Mouse (Mus musculus) cerebellum, adult 11 months (tissue): ENCODE measurements around the gene Tigd3.

Source experiments
- DNase-seq: peaks from one replicate; pipeline ENCODE4 v3.0.0; 2022

The Tigd3 gene

DNA sequence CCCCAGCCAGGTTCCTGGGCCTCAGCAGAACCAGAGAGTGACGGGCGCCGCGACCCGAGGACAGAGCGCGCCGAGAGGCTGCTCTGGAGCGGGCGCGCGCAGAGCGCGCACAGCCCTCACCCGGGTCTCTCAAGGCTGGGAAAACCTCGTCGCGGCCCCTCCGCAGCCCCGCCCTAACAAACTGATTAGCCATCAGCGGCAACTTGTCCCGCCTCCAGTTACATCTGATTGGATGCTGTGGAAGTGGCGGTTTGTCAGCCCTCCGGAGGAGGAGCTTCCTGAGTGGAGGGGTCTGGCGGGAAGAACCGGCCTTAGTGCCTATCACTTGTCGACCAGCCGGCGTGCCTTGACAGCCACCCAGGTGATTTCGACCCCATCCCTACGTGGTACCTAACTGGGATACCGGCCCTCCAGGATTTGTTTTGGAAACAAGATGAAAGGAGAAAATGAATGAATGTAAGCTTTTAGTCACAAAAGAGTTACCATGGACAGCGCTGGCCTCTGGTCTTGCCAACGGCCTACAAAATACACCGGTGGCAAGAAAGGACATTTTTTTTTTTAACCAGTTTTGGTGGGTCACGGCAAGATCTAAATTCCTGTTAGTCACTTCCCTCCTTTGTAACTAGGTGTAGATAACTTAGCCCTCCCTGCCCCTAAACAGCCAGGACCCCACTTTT, at the start of gene Tigd3:
Gene Tigd3 (minus strand): TSS at position 148 of the 677 bp plus-strand sequence.
- DNase-seq: peak; percentile 95

- DNase-seq: no peak
Measured at GRCm38 (mm10) chr19:5943404-5943803, 49.5 kb upstream of the Tigd3 start.

- no peak for DNase-seq
Measured at GRCm38 (mm10) chr19:5942581-5942980, 48.6 kb upstream of the Tigd3 start.

GRCm38 (mm10) chr19:5940656-5941055, 46.7 kb upstream of the Tigd3 start:
- no peak for DNase-seq

GRCm38 (mm10) chr19:5940173-5940572, 46.2 kb upstream of the Tigd3 start:
- DNase-seq: peak; percentile 88

DNA sequence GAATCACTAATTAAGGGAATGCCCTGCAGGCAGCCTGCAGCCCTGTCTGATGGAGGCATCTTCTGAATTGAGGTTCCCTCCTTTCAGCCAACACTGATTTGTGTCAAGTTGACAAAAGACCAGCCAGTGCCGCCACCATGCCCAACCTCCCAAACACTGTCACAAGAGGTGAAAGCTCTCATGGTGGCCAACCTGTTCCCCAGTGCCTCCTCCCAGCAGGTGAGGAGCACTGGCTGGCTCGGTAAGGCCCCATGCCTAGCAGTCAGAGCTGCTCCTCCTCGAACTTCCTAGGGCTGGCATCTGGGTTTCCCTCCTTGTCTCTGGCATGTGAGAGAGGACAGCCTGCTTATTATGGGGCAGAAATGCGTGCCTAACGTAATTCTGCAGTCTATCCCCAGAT, 45.8 kb upstream of the Tigd3 start:
- no peak for DNase-seq

DNA sequence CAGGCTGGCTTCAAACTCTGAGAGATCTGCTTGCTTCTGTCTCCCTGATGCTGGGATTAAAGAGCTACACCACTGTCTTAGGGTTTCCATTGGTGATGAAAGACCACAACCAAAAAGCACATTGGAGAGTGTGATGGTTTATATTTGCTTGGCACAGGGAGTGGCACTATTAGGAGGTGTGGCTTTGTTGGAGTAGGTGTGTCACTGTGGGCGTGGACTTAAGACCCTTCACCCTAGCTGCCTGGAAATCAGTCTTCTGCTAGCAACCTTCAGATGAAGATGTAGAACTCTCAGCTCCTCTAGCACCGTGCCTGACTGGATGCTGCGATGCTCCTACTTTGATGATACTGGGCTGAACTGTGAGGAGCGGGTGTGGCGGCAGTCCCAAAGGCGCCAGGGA, 44.6 kb upstream of the Tigd3 start:
- DNase-seq: no peak

DNA sequence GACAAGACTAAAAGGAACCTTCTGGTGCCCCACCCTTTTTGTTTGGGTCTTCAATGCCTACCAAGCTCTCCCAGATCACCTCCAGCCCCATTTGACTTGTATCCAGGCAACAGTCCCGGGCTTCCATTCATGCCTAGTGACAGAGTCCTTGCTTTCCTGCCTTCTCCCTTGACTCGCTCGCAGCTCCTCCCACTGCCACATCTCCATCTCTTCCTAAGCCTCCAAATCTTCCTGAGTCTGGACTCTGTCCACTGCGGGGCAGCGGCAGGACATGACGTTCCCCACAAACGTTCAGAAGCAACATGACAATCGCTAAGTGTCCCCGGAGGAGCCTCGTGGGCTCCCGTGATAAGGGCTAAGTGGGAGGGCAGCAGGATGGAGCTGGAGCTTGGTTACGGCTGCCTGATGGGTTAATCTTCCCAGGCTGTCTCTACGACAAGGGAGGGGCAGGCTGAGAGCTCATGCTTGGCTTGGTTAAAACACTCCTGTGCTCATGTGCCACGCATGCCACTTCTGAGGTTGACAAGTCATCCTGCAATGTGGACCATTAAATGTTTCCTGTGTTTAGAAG, 44.0 kb upstream of the Tigd3 start:
- no peak for DNase-seq

DNA sequence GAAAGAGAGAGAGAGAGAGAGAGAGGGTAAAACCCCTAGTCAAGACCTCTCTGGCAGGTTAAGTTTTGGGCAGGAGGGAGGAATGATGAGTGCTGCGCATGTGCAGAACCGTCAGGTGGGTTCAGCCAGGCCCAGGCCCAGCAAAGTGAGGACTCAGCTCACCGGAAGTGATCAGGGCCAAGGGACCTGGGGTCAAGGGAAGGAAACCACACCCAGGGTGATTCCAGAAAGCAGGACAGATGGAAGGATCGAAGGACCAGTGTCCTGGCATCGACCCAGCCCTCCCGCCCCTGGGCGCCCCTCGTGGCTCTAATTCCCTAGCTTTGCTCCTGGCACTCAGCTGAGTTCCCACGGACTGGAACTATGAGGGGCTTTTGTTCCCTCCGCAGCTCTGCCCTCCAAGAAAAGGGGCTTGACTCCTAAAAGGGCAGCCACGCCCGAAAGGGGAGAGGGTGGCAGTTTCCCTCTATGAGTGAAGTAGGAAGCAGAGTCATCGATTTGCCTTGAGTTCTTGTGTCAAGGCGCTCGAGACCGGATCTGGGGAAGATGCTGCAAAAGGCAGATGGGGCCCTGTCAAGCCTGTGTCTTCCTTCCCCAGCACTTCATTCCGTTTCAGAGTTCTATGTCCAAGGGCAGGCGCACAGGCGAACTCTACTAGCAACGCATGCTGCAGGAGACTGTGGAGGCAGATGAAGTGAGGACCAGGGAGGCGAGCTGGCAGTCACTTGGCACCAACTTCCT, 43.3 kb upstream of the Tigd3 start:
- no peak for DNase-seq

DNA sequence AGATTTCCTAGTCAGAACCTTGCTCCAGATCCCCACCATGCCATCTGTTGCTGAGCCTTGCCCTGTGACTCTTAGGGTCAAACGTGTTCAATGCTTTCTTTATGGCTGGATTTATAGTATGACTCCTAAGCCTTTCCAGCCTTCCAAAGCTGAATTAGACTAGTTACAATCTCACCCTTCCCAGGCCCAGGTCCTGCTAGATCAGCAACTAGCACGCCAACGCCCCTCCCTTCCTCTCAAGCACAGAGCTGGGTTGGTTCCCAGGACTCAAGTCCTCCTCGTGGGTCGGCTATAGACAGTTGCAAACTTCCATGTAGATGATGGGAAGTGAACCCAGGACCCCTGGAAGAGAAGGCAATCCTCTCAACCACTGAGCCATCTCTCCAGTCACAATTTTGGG, 41.7 kb upstream of the Tigd3 start:
- DNase-seq: no peak

GRCm38 (mm10) chr19:5935266-5935665, 41.3 kb upstream of the Tigd3 start:
- no peak for DNase-seq

- no peak for DNase-seq
Measured at GRCm38 (mm10) chr19:5929634-5930596, 36.0 kb upstream of the Tigd3 start.

DNA sequence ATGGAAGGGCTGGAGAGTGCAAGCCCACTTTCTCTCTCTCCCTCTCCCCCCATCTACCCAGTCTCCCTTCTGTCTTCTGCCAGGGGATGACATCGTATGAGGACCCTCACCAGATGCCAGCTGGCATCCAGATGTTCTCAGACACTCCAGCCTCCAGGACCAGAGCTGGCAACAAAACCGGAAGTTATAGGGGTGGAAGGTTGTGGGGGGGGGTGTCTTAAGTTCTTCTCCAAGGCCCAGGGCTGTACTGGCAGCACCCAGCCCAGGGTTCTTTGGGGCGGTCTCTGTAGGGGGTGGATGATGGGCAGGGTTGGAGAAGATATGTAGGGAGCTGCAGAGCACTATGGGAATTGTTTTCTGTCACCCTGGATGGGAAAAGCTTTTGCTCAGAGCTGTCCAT, 34.6 kb upstream of the Tigd3 start:
- DNase-seq: no peak

DNA sequence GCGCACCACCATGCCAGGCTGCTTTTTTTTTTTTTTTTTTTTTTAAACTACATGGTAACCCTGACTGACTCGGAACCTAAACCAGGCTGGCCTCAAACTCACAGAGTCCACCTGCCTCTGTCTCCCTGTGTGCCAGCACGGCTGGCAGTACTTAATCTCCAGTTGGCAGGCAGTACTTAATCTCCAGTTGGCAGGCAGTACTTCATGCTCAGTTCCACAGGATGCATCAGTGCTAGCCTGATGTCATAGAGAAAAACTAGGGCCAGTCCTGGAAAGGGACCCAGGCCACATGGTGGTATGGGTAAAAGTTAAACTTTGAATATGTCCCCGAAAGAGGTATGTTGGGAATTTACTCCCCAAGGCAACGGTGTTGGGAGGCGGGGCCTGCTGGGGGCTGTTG, 34.2 kb upstream of the Tigd3 start:
- no peak for DNase-seq

GRCm38 (mm10) chr19:5927532-5927931, 33.6 kb upstream of the Tigd3 start:
- no peak for DNase-seq

- DNase-seq: no peak
Measured at GRCm38 (mm10) chr19:5927026-5927425, 33.1 kb upstream of the Tigd3 start.

GRCm38 (mm10) chr19:5925311-5925855, 31.4 kb upstream of the Tigd3 start:
- DNase-seq: no peak

DNA sequence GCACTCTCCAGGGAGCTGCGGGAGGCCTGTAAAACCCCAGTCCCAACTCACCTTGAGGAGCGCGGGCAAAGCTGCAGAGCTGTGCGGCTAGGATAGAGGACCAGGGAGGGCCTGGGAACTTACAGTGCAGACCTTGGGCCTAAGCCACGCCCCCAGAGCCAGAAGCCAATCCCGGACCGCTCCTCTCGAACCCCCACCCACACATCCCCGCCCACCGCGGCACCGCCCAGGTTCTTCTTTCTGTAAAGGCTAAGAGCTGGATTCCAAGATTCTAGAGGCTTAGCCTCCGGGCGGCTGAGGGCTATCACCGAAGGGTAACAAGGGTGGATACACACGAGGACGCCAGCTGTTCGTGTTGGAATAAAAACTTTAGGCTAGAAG, 30.8 kb upstream of the Tigd3 start, which contains the start of gene Cdc42ep2:
Gene Cdc42ep2 (minus strand): TSS at position 104 of the 381 bp plus-strand sequence.
- DNase-seq: peak; percentile 94

DNA sequence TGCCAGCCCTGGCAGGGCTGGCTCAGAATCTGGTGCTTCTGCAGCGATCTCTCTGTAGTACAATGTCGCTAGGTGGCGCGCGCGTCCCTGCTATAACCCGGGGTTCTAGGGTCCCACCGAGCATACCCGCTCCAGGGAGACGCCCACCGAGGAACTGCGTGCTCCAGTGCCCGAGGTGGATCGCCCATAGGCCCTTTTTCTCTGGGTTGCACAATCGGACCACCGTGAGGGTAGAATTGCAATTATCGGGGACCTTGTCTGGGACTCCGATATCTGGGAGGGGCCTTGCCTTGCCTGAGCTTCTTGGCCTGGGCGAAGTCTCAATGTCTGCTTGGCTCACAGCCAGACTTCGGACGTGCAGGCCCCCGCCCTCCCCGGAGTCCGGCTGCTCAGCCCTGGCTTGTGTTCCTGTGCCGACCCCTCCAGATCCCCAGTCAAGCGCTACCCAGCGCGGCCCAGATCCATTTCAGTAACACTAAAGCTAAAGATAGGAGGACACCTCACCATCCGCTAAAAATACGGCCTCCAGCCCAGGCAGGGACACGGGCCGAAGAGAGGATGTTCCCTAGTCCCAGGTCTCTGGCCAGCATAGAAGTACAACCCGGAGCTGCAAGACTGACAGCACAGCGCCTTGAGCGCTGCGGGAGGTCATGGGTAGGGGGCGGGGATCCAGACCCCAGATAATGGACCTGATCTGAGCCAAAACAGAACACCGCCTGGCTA, 30.2 kb upstream of the Tigd3 start:
- peak; percentile 85 for DNase-seq

DNA sequence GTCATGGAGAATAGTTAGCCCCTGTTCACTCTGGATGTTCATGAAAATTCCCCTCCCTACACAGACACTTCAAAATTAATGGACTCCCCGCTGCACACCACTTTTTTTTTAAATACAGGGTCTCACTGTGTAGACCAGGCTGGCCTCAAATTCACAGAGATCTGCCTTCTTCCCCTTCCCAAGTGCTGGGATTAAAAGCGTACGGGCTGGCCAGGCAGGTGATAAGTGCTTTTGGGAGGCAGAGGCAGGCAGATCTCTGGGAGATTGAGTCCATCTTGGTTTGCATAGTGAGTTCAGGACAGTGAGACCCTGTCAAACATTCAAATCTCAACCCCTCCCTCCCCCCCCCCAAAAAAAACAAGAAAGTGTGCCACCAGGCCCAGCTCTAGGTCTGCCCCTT, 29.0 kb upstream of the Tigd3 start:
- no peak for DNase-seq

GRCm38 (mm10) chr19:5922119-5922942, 28.4 kb upstream of the Tigd3 start:
- DNase-seq: no peak
